Mouse (Mus musculus) cerebellum, postnatal 14 days (tissue): ENCODE measurements around the gene Jmjd8.
"Not testable (repeated sequence)": the region's sequence is repeated elsewhere in the genome, so short reads cannot be mapped to it uniquely, and the experiment has no call there.

ENCODE experiments used
- DNase-seq, 2 experiments: peaks; one replicate each; pipeline ENCODE4 v3.0.0; 2021; ENCODE audit warnings: mixed read lengths in 2 of 2

The Jmjd8 gene

DNA sequence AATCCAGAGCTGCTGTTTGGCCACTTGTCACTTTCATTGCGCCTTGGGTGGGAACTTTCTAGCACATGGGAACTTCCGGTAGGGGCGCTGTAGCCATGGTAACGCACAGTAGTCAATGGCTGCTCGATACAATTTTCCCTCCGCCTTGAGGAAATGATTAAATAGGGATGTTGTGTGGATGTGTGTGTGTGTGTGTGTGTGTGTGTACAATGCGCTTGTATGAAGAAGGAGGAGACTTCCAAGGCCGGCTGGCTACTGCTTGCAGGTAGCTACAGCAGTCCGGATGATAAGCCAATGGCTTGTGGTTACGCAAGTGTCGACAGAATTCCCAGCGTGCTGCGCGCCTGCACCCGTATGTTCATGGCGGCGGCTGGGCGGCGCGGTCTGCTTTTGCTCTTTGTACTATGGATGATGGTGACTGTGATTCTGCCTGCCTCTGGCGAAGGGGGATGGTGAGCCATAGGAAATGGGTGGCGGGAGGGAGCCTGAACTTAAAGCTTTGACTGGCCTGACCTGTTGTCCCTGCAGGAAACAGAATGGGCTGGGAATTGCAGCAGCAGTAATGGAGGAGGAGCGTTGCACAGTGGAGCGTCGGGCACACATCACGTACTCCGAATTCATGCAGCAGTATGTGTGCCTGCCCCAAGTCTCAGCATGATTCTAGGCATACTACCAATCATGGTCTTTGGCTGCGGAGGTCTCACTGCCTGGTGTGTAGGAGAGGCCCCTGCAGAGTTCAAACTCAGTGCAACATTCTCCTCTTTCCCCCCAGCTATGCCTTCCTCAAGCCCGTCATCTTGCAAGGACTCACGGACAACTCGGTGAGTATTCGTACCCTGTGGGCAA, at the start of gene Jmjd8:
Jmjd8 (plus strand) TSS at position 156 of the 846 bp plus-strand sequence.
- peak; percentile 83 to 87 for DNase-seq

GRCm38 (mm10) chr17:25781339-25781738, 47.3 kb upstream of the Jmjd8 start:
- DNase-seq, result no peak

DNA sequence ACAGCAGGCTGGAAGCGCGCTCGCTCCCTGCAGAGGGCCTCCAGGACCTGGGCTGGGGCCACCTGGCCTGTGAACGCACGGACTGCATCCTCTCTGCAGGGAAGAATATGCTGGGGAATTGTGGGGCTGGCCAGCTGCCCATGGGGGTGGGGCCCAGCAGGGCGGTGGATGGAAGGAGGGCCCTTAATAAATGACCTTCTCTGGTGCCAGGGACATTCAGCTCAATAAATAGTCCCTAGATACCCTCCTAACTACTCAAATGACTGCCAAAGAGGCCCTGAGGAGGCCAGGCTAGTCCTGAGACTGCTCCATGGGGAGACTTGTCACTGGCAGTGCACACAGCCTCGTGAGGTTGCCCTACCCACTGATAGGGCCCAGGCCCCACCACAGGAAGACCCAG, 45.6 kb upstream of the Jmjd8 start:
- peak; percentile 56 to 59 for DNase-seq

DNA sequence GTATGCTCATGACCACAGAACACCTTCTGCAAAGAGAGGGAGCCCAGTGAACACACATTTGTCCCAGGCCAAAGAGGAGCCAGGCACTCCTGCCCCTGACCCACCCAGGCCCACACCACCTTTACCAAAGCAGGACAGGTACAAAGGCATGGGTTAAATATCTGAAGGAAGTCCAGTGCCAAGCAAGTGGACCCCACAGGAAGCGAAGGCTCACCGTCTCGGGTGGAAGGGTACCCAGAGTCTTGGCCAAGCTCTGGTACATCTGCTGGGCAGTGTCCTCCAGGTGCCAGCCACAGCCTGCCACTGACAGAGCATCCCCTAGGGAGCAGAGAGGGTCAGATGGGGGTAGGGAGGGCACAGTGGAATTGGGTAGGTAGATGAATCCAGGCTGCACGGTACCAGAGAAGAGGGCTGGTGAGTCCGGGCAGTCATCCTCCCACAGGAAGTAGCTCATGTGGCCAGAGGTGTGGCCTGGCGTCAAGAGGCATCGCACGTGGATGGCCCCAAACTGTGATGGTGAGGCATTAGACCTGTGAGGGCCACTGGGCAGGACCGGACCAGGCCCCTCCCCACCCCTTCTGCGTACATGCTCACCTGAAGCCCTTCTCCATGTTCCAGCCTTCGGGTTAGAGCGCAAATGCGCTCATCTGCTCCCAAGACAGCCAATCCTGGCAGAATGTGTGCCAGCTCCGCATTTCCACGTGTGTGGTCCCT, 44.6 kb upstream of the Jmjd8 start:
- no peak for DNase-seq

DNA sequence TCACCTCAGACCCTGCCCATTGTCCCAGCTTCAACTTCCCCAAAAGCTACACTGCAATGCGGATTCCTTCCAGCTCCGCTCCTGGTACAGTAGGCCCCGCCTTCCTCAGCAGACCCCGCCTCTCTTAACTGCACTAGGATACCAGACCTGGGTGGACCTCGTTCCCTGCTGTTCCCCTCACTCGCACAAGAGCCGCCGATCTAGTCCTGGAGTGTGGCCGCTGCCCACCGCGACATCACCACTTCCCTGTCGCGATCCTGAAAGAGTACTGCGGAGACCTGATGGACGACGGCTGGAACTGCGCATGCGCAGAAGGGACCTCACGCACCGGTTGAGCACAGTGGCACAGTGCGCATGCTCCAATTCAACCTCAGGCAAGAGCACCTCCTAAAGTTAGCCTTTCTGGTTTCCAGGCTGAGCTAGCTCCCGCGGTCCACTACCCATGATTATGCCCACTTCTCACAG, 43.4 kb upstream of the Jmjd8 start, which contains the start of gene Haghl:
Haghl (minus strand) TSS at position 393 of the 465 bp plus-strand sequence.
- DNase-seq, result peak; percentile 98

- no peak for DNase-seq
Observed at GRCm38 (mm10) chr17:25786280-25786679, 42.4 kb upstream of the Jmjd8 start, which contains the start of gene Ccdc78. Ccdc78 (plus strand) TSS chr17:25786580.

GRCm38 (mm10) chr17:25786781-25787504, 41.7 kb upstream of the Jmjd8 start:
- no peak for DNase-seq

- DNase-seq, result peak in 1 of 2 experiments; percentile 55
Observed at GRCm38 (mm10) chr17:25791320-25791842, 37.3 kb upstream of the Jmjd8 start.

- DNase-seq, result peak; percentile 94
Observed at GRCm38 (mm10) chr17:25791843-25792527, 36.7 kb upstream of the Jmjd8 start.

GRCm38 (mm10) chr17:25792615-25793014, 36.1 kb upstream of the Jmjd8 start, which contains the start of gene Fam173a:
Fam173a (minus strand) TSS chr17:25792901.
- peak; percentile 65 to 73 for DNase-seq

DNA sequence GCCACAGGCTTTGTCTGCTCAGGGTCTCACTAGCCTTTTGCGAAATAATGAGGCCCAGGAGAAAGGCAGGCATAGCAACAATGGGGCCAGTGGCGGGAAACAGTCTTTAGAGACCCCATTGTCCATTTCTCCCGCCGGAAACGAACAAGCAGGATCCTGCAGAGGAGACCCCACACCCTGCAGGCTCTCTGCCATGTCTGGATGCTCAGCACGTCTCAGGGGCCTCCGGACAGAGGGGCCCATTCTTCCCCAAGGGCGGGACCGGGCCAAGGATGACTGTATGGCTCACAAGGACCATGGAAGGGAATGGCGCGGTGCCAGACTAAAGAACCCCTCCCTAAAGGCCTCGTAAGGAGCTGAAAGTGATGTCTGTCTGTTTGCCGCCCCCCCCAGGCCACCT, 34.5 kb upstream of the Jmjd8 start:
- DNase-seq, result no peak

DNA sequence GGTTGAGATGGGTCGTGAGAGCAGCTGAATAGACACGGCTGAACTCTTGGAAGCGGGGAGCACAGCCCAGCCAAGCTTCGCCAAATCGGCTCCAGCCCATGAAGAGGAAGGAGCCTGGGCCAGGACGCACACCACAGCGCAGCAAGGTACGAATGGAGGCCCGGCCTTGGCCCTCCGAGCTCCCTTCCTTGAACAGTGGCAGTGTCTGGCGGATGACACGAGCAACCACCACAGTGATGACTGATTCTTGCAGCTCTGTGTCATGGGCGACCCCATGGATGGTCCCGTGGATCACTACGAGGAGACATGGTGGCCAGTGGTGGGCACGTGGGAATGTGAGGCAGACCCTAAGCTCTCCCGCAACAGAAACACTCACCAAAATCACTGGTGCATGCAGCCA, 33.7 kb upstream of the Jmjd8 start:
- no peak for DNase-seq

DNA sequence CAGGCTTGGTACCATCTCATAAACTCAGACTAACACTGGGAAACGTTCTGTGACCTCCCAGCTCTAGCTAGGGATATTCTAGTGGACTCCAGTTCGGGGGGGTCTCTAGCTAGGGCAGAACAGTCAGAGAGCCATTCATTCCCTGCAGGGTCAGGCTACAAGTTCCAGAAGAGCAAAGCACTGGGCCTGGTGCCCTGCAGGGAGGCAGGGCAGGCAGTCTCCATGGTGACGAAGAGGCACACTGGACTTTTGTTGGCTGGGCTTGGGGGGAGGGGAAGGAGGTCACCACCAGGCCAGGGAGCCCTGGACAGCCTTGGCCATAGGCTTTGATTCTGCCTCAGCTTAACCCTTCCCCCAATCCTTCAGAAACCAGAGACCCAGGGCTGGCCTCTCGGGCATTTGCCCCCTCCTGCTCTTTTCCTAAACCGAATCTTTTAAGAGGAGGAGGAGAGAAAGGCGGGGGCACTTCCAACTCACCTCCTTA, 33.0 kb upstream of the Jmjd8 start, which contains the start of gene AC134908.4:
AC134908.4 (minus strand) TSS at position 51 of the 484 bp plus-strand sequence.
- DNase-seq, result no peak

GRCm38 (mm10) chr17:25796211-25796771, 32.4 kb upstream of the Jmjd8 start:
- no peak for DNase-seq

DNA sequence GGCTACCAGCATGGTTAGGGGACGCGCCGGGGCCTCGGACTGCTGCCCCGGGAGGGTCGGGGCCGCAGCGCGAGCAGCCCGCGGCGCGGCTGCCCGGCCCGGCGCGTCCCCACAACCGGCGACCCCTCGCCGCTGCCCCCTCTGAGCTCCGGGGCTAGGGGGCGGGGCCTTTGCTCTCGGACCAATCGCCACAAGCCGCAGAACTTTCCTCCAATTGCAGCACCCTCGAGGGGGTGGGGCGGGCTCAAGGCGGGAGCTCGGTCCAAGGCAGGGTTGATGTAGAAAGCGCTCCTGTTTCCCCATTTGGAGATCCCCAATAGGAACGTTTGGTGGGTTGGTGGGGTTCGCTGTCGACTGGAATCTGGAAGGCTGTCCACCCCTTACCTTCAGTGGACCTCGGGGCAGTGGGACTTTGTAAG, 31.7 kb upstream of the Jmjd8 start, which contains the start of gene Metrn:
Metrn (minus strand) TSS at position 186 of the 419 bp plus-strand sequence.
- DNase-seq, result peak; percentile 73 to 81

GRCm38 (mm10) chr17:25801029-25801428, 27.6 kb upstream of the Jmjd8 start:
- peak; percentile 78 to 80 for DNase-seq

- peak; percentile 59 to 77 for DNase-seq
Observed at GRCm38 (mm10) chr17:25802825-25803517, 25.7 kb upstream of the Jmjd8 start.

- no peak for DNase-seq
Observed at GRCm38 (mm10) chr17:25806507-25806906, 22.2 kb upstream of the Jmjd8 start.

- DNase-seq, result not testable (repeated sequence)
Observed at GRCm38 (mm10) chr17:25807452-25807851, 21.2 kb upstream of the Jmjd8 start.

- no peak for DNase-seq
Observed at GRCm38 (mm10) chr17:25808028-25808427, 20.6 kb upstream of the Jmjd8 start.
